Mouse (Mus musculus) stomach, adult 2 months (tissue): ENCODE measurements around the gene Olfr297. TPM values are rescaled to one million over a fixed set of nuclear protein-coding genes. Genes with fewer than 3 reads are reported as not detected.

Experiments
- polyA plus RNA-seq: library from polyadenylated mRNA; depleted of rRNA; stranded (reverse); fragments of >200 nt; gene quantifications from 2 replicates; pipeline ENCODE4 v1.2.3, GENCODE M21; 2012; rRNA removed

Gene Olfr297
- not detected in 2 replicates for polyA plus RNA-seq

GRCm38 (mm10) chr7:86519668-86520067 is at the start of gene Olfr297:
Gene Olfr297, plus strand, starts transcription at chr7:86519968.

DNA sequence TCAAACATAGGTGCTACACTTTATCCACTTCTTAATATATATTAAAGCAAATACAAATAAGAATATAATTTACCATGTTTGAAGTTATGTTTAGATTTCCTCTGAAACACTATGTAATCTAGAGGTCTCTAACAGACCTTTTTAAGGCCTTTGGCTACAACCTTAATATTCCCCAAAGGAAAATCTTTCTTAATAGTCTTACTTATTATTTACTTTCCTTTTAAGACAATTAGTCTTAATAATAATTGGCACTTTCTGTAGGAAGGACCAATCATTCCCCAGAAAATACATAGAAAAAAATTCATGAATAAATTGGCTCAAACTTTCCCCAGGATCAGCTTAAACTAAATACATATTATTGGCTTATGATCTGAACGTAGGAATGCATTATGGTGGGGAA is 27.4 kb upstream of the Olfr297 start, which contains the start of gene Olfr298:
Gene Olfr298 (minus strand): TSS at position 101 of the 400 bp plus-strand sequence.

Other genes starting within 250 kb of the Olfr297 start
- not detected in 2 replicates for gene Olfr310, start 242.8 kb upstream of the Olfr297 start, polyA plus RNA-seq
- gene Olfr309, start 206.3 kb upstream of the Olfr297 start, polyA plus RNA-seq: not detected in 2 replicates
- not detected in 2 replicates for gene Olfr308, start 194.3 kb upstream of the Olfr297 start, polyA plus RNA-seq
- gene Olfr307, start 182.4 kb upstream of the Olfr297 start, polyA plus RNA-seq: not detected in 2 replicates
- not detected in 2 replicates for gene Olfr305, start 153.0 kb upstream of the Olfr297 start, polyA plus RNA-seq
- not detected in 2 replicates for gene Olfr304, start 133.3 kb upstream of the Olfr297 start, polyA plus RNA-seq
- not detected in 2 replicates for gene Olfr303, start 122.2 kb upstream of the Olfr297 start, polyA plus RNA-seq
- gene Olfr301, start 116.1 kb upstream of the Olfr297 start, polyA plus RNA-seq: not detected in 2 replicates
- gene Olfr299, start 60.0 kb upstream of the Olfr297 start, polyA plus RNA-seq: not detected in 2 replicates
- gene Olfr298, start 27.5 kb upstream of the Olfr297 start, polyA plus RNA-seq: not detected in 2 replicates
- not detected in 2 replicates for gene Olfr295, start 63.9 kb downstream of the Olfr297 start, polyA plus RNA-seq
- not detected in 2 replicates for gene Olfr294, start 96.7 kb downstream of the Olfr297 start, polyA plus RNA-seq
- not detected in 2 replicates for gene Olfr293, start 129.1 kb downstream of the Olfr297 start, polyA plus RNA-seq
- not detected in 2 replicates for gene Olfr292, start 168.4 kb downstream of the Olfr297 start, polyA plus RNA-seq